Mouse (Mus musculus) right cerebral cortex, postnatal 25 days (tissue): ENCODE results near the gene Utf1.

ENCODE experiments used
- DNase-seq: peaks from one replicate; pipeline ENCODE4 v3.0.0; 2022

Gene Utf1

DNA sequence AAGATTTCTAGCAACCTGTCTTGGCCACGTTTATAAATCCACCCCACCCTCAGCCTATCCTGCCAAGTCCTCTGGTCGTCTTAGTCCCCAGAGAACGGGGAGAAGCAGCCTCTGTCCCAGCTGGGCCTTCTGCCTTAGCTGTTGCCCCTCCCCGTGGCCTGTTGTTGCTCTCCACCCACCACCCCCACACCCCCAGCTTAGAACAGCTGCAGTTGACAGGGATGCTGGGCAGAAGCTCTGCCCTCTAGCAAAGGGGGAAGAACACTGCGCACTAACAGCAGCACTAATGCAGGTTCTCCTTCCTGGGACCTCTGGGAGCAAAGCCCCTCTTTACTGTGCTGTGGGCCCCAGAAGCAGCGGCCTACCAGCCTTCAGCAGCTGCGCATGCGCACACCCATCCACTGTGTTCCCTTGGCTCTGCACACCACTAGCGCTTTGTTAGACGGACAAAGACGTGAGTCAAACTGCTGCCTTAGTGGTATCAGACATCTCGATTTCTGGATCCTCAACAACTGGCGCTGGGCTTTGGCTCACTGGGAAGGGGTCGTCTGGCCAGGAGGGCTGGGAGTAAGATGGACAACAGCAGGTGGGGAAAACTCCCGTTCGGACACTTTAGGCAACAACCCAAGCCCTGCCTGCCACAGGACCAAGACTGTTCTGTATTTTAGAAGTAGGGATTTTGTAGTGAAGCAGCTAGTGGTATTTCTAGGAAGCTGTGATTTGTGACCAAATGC, 2.9 kb upstream of the Utf1 start:
- DNase-seq: no peak

DNA sequence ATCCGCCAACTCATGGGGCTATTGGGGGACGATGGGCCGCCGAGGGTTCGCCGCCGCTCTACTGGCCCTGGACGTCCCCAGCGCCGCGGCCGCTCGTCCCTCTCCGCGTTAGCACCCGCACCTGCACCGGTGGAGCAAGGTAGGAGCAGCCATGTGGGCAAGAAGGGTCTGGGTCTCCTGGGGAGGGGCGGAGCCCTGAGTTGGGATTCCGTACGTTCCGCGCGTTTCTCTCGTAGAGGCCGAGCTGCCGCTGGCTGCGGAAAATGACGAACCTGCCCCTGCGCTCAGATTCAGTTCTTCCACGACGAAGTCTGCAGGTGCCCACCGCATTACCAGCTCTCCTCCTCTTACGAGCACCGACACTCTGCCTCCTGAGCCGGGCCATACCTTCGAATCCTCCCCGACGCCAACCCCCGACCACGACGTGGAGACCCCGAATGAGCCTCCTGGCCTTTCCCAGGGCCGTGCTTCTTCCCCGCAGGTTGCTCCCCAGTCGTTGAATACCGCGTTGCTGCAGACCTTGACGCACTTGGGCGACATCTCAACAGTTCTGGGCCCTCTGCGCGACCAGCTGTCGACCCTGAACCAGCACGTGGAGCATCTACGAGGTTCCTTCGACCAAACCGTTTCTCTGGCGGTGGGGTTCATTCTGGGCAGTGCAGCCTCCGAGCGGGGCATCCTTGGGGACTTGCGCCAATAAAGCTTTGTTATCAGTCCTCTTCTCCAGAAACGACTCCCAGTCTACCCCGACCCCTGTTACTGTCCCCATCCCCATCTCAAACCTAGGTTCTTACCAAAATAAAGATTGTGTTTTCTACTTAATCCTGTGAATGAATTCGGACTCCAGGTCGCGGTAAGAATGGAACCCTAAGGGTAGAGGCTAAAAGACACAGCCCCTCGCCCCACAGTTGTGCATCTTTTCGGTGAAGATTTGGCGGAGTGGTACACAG, 977 bp downstream of the Utf1 start:
- DNase-seq: no peak

DNA sequence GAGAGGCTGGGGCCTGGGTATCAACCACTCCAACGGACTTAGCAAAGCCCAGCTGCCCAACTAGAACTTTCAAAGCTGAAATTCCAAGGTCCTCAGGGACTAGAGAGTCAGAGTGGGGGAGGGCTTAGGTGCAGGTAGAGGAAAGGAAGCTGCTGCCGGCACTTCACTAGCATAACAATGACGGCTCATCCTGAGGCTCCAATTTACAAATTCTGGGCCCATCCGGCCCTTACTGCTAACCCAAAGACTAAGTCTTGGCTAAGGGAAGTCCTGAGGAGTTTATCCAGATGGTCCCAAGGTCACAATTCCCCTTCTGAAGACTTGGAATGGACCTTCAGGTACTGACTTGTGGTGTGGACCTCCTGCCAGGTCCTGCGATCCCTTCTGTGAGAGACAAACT, 1.9 kb downstream of the Utf1 start:
- DNase-seq: no peak

DNA sequence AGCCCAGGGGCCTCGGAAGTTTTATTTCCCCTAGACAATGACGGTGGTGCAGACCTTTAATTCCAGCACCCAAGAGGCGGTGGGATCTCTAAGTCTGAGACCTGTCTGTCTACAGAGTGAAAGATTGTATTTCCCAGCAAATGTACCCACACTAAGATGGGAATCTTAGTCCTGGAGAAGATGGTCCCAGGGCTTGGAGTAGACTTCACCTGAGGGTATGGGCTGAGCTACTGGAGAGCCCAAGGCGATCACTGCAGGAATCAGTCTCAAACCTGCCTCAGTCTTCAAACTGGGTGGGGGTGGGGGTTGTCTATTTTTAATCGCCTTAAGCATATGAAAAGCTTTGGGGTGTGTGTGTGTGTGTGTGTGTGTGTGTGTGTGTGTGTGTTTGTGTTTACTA, 2.4 kb downstream of the Utf1 start:
- DNase-seq: no peak

DNA sequence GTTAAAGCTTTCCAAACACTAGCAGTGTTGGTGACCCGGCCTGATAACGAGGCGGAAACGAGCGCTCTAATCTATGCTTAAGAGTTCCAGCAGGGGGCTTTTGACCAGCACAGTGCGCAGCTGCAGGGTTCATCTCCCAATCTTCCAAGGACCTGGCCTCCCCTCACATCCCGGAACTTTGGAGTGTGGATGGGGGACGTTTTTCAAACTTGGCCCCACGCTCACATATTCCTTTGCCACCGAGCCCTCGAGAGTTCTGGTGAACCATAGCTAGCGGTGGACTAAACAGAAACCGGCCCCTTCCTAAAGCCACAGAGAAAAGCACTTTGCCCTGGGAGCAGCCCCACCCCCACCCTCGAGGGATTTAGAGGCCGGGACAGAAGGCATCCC, 6.3 kb downstream of the Utf1 start:
- DNase-seq: no peak

DNA sequence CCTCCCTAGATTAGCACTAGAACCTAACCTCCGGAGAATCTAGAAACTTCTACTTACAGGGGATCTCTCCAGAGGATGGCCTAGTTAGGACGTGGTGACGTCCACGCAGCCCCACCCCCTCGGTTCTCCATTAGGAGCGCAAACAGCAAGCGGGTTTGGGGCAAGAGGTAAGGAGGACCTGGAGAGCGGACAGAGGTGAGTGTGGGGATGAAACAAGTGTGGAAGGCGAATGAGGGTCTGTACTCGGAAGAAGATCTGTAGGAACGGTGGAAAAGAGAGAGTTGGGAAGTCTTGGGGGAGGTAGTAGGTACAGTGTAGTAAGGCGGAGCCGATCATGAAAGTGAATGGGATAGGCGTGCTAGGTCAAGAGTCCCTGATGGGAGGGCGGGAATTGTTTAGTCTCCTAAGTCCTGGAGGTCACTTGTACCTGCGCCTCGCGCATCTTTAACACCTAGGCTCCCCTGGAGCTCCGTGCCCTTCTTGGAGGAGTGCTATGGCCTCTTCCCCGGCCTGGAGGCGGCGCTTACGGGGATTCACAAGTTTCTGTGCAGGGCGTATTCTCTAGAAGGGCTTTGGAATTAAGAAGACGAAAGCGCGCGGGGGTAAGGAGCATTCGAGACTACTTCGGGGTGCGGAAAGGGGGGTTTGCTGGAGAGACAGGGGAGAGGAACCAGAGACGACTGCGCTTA, 6.8 kb downstream of the Utf1 start:
- no peak for DNase-seq

DNA sequence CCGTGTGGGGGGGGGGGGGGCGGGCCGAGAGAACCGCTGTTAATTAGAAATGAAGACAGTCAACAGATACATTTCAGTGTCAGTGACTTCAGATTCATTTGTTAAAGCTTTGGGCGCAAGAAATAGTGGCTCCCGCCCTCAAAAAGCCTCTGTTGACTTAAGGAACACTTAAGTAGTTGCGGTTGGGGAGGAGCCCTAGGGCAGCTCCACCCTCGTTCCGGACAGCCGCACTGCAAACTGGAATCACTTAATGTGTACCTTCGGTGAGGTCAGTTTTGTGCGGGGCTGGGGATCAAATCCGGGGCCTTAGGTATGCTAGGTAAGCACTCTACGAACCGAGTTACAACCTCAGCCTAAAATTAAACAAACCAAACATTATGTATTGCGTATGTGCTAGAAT, 7.5 kb downstream of the Utf1 start:
- DNase-seq: no peak

DNA sequence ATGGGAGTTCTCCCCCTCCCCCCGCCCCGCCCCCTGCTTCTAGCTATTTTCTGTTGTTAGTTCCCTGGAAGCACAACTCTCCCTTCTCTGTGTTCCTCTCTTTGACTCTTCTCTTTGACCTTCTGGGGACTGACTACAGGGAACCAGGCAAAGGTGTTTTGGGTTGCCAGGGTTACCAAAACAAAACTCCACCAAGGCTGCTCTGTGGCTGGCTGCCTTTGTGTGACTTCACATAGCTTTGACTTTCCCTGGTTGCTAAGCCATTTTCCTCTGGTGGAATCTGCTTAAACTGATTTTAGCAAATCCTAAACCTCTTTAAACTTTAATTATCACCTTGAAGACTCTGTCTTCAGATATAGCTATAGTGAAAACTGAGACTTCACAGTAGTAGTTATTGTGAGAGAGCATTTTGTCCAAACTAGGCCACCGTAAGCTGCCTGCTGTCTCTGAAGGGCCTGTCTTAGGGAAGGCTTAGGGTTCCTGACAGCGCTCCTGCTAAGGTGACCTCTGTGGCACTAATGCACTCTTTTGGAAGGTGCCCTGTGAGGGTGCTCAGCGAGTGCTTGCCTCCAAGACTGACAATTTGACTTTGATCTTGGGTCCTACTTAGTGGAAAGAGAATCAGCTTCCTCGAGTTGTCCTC, 8.5 kb downstream of the Utf1 start:
- no peak for DNase-seq

DNA sequence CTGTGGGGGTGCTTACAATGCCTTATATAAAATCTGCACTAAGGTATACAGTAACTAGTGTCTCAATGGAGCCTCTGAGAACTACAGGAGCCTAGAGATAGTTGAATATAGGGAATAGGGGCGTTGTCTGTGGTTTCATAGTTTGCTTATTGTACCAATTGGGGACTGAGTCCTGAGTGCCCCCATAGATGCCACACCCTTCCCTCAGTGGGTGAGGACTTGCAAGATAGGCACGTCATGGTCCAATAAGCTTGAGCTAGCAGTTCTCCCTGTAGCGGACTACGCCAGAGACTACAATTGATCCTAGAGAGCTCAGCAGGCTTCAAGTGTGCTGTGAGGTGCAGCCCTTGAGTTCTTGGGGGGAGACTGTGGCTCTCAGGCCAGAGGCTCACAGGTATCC, 11.9 kb downstream of the Utf1 start:
- DNase-seq: no peak

DNA sequence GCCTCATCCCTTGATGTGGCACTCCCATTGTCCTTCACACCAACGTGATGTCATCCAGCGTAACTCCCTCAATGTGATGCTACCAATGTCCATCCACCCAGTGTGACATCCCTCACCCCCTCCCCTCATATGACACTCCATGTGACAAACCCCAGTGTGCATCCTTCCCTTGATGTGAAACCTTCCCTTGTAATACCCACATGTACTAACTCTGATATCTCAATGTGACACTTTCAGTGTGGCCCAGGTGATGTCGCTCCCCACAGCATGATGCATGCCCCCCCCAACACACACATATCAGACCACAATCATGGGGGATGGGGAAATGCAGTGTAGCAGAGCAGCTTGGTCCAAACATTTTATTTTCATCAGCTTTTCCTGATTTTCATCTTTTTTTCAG, 13.1 kb downstream of the Utf1 start:
- DNase-seq: no peak

DNA sequence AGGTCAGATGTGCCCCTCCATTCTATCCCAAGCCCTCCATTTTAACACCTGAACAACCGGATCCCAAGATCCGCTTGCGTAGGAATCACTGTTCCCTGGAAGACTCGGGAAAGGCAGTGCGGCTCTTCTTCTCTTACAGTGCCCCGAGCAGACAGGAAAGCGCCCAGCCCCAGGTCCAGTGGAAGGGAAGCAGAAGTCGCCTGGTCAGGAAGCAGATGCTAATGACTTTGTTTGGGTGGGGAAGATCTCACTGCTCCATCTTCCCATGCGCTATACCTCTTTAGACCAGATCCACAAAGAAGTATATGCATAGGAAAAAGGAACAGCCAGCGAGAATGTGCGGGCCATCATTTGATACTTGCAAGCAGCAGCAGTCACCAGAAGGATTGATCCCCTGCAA, 13.8 kb downstream of the Utf1 start:
- DNase-seq: no peak

DNA sequence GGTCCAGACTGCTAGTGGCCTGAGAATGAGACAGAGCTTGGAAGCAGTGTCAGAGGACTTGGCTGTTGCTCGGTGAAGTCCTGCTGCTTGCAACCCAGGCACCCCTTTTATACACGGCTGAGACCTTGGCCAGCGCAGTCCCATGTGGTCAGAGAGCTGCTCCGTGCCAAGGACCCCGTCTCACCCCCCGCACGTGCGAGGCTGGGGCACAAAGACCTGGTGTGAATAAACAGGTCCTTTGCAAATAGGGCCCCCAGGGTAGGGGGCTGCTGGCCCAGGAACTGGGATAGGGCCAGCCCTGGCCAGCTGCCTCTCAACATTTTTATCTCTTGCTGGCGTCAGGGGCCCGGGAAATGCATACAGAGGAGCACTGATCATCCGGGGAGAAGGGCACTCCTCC, 14.4 kb downstream of the Utf1 start:
- no peak for DNase-seq

DNA sequence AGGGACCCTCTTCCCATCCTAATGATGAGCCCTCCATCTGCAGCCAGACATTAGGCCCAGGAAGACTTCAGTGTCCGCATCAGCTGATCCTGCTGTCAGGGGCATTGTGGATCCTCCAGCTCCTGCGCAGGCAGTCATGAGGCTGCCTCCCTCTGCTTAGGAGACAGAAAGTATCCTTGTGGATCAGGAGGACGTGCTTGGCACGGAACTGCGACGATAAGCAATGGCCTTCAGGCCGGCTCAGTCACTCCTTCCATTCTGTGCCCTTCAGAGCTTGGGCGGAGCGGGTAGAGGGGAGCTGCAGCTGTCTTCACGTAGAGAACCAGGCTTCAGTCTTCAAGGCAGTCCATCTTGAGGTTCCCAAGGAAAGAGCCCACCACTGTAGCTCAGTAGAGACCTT, 17.6 kb downstream of the Utf1 start:
- DNase-seq: no peak

DNA sequence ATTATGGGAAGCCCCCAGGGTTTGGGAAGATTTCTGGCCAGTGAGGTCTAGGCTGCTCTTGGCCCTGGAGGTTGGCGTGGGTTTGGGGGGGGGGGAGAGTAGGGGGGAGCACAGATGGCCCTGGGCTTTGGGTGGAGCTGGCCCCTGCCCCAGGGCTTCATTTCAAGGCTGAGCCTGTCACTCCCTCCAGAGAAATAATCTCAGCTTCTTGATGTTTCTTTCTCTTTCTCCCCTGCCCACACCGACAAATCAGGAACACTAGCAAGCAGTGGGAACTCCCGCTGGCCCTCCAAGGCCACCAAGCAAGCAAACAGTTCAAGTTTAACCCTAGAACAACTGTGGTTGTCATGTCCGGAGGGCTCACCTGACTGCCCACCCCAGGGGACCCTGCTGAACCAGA, 20.2 kb downstream of the Utf1 start:
- no peak for DNase-seq

DNA sequence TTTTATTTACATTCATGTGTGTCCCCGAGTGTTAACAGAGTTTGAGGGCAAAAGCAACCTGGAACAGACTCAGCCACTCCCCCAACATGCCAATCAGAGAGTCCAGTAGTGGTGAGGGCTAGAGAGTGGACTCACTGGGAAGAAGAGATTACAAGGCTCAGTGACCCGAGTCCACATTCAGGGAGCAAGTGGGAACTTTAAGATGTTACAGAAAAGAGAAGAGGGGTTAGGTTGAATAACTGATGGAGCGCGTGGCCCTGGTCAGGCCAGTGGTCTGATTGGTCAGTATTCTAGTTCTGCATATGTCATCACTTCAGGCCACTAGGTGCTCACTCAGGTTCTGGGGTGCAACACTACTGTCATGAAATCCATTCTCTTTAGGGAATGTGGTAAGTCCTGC, 23.6 kb downstream of the Utf1 start:
- no peak for DNase-seq

DNA sequence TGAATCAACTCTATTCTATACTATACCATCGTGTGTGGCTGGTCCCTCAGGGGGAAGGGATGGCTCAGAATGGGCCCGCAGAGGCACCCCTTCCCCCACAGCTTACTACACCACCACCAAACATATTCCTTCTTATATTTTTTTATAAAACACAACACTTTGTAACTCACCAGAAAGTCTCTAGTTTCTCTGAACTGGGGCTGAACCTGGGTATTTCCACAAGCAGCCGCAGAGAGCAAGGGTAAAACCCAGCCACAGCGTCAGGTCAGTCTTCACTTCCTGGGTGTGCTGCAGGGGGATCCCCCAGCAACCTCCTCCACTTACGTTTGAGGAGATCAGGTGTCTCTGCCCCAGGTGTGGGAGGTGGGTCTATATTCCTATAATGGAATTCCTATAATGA, 24.8 kb downstream of the Utf1 start:
- DNase-seq: no peak

DNA sequence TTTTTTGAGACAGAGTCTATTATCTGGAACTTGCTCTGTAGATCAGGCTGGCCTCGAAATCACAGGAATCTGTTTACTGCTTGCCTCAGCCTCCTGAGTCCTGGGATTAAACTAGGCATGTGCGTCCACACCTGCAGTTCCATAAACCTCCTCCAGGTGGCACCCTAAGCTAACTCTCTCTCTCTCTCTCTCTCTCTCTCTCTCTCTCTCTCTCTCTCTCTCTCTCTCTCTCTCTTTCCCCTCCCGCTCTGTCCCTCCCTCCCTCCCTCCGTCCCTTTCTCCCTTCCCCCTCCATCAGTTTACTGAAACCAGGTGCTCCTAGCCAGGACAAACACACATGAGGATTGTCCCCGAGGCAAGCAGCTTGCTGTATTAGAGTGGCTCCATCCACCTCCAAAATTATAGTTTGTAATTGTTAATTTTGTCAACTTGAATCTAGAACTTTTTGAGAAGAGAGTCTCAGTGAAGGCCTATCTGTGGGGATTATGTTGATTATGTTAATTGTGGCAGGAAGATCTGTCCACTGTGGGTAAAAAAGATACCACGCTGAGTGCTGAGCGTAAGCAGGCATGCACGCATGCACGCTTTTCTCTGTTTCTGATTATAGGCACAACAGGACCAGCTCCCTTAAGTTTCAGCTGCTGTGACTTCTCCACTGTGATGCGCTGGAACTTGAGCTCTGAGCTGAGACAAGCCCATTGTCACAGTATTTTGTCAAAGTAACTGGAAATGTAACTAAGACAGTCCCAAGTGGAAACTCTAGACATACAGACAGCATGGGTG, 25.9 kb downstream of the Utf1 start:
- DNase-seq: peak; percentile 75

DNA sequence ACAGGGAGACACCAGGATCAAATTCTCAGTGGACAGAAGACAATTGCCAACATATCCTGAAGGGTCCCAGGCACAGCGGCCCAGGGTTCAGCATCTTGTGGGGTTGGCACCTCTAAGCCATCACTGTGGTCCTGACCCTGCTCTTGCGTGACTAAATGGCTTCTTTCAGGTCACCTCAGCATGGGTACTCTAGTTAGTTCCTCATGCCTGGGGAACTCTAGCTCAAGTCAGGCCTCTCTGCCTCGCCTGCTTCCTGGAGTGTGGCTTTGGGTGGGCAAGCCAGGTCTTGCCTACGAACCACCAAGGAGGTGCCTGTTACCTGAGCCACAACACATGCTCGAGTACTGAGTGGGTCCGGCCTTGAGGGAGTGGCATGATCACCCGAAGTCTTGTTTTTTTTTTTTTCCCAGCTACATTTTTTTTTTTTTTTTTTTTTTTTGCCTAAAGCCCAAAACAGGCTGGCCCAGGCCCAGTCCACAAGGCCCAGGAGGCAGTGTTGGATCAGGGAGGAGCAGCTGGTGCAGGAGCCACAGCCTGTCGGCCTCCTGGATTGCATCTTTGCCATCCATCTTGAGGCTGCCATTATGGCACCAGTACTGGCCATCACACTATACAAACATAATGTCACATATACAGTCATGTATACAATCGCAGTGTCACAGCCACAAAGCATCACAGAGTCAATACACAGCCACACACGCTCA, 26.8 kb downstream of the Utf1 start:
- DNase-seq: no peak

DNA sequence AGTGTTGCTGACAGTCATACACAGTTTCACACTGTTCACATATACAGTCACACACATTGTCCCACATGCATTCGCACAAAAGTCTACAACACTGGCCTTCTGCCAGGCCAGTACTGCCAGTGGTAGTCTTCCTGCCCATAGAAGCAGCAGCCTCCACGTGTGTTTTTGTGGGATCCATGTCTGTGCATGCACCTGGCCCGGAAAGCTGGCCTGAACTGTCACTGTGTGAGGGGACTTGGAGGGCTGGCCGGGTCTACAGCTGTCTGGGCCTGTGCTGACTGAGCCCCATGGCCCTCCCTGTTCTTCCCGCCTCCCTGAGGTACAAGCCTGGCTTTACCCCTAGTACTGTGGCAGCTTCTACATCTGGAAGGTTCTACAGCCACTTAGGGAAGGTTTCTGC, 27.4 kb downstream of the Utf1 start:
- DNase-seq: no peak

DNA sequence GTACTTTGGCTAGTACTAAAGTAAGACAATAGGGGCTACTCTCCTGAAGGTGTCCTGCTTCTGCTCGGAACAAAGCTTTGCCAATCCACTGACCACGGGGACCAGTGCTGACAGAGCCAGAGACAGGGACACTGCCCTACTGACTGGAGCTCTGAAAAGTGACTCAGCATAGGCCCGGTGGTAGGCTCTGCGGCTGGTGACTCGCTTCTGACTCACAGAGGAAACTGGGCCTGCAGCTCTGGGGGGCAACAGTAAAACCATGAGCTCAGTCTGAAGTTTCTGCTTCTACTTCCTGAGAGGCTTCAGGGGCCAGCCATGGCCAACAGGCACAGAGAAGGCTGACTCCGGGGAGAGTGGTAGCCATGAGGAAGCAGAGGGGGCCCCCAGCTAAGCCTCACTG, 27.8 kb downstream of the Utf1 start:
- no peak for DNase-seq

DNA sequence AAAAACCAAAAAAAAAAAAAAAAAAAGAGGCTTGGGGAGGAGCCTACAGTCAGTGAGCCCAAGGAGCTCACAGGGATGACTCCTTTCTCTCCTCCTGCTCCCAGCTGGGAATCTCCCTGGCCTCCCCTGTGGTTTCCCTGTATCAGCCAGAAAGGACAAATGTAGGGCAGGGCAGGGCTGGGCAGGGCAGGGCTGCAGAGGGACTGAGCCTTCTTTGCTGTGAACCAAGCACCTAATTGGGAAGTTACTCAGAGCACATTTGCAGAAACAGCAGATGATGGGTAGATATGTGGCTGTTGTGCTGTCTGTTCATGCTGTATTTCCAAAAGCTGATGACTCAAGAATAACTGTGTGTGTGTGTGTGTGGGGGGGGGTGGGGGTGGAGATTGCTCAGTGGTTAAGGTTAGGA, 29.3 kb downstream of the Utf1 start:
- no peak for DNase-seq

DNA sequence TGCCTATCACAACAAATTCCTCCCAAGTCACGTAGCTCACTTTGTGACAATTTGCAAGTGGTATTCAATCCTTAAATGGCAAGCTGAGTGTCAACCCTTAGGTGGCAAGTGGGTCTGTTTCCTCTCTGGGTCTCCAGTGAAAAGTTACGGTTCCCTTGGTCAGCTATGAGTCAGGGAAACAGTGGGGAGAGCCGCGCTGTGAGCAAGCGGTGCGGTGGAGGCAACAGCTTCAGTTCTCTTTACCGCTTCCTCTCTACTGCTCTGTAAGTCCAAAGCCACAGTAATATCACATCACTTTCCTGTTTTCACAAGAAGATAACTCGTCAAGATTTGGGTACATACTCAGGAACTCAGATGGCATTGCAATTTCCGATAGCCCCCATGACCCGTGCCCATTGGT, 30.7 kb downstream of the Utf1 start:
- DNase-seq: no peak
